Mouse (Mus musculus) pancreas, adult 10 weeks (tissue): ENCODE measurements around the gene Slc22a22. TPM values are rescaled to one million over a fixed set of nuclear protein-coding genes. Genes with fewer than 3 reads are reported as not detected.

Experiments used
- polyA plus RNA-seq: library from polyadenylated mRNA; stranded (reverse); fragments of 350-450 nt; fragmentation: Illumina TruSeq; extraction: RNeasy Lipid Tissue Mini Kit (QIAGEN cat#74804); gene quantifications from one replicate; pipeline ENCODE4 v1.2.3, GENCODE M21; 2015; ENCODE audit warnings: low read depth, low replicate concordance; ENCODE audit not compliant: insufficient read depth

Slc22a22 gene
- polyA plus RNA-seq: not detected

DNA sequence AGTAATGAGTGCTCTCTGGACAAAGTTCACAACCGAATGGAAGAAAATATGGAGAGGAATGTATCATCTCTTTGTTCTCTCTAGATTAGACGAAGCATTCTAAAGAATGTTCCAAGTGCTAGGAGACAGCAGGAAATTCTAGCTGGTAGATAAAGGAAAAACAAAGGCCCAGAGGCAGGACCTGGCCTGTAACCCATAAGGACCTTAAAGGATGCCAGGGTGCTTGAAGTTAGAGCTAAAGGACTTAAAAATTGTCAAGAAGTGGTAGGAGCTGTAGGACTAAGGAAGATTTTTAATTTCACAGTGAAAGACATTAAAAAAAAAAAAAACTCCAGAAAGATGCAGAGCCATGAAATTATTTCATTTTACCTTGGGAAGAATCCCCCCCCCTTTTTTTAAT, at the start of gene Slc22a22:
Gene Slc22a22 (minus strand): TSS at position 101 of the 400 bp plus-strand sequence.

